Mouse (Mus musculus) intestine, embryonic 16.5 days (tissue): ENCODE data around the gene Rab28. TPM values are rescaled to one million over a fixed set of nuclear protein-coding genes. Genes with fewer than 3 reads are reported as not detected.

Experiments used
- ATAC-seq: fragments of 200-750 bp; cut with Nextera tagmentation; 2 replicates; pipeline ENCODE4 v1.8.0; 2017; ENCODE audit warnings: moderate TSS enrichment, moderate library complexity
- H3K27ac ChIP-seq: fragments of 300-500 bp; sonication (generic); 2 replicates; pipeline ENCODE4 v1.5.1; 2014; ENCODE audit warnings: mild to moderate bottlenecking, low read length
- H3K27me3 ChIP-seq: fragments of 300-500 bp; sonication (generic); replicated peaks from 2 replicates; pipeline ENCODE4 v1.6.1; 2014; ENCODE audit warnings: low read length, control low read depth, mixed read lengths; ENCODE audit not compliant: control insufficient read depth, insufficient read depth
- H3K36me3 ChIP-seq: fragments of 300-500 bp; sonication (generic); 2 replicates; pipeline ENCODE4 v1.6.1; 2014; ENCODE audit warnings: low read length, control low read depth; ENCODE audit not compliant: control insufficient read depth, insufficient read depth
- H3K4me1 ChIP-seq: fragments of 300-500 bp; sonication (generic); 2 replicates; pipeline ENCODE4 v1.6.1; 2014; ENCODE audit warnings: low read length, control low read depth, mixed read lengths; ENCODE audit not compliant: control insufficient read depth, insufficient read depth
- H3K4me2 ChIP-seq: fragments of 300-500 bp; sonication (generic); 2 replicates; pipeline ENCODE4 v1.6.1; 2014; ENCODE audit warnings: low read depth, low read length, control low read depth
- H3K4me3 ChIP-seq: fragments of 300-500 bp; sonication (generic); 2 replicates; pipeline ENCODE4 v1.5.1; 2014; ENCODE audit warnings: mild to moderate bottlenecking, low read length
- H3K9ac ChIP-seq: fragments of 300-500 bp; sonication (generic); 2 replicates; pipeline ENCODE4 v1.6.1; 2014; ENCODE audit warnings: low read depth, low read length
- H3K9me3 ChIP-seq: fragments of 300-500 bp; sonication (generic); 2 replicates; pipeline ENCODE4 v1.6.1; 2016; ENCODE audit warnings: low read length, control low read depth; ENCODE audit not compliant: control insufficient read depth
- WGBS: fragments of 180-500 bp; shearing (Covaris S2); extraction: QIAGEN DNeasy Blood & Tissue Kit; methylation state at CpG from one replicate; pipeline ENCODE4 v1.1.7; 2014; 5-methylcytosine and 5-hydroxymethylcytosine counted together
- polyA plus RNA-seq: library from polyadenylated mRNA; unstranded; fragments of >200 nt; fragmentation: Nextera tagmentation; extraction: Ambion mirVana; gene quantifications from 2 replicates; pipeline ENCODE4 v1.2.1, GENCODE M21; 2015

Gene Rab28
- polyA plus RNA-seq, 1 experiment from 2014 or later, result 49.6 TPM

DNA sequence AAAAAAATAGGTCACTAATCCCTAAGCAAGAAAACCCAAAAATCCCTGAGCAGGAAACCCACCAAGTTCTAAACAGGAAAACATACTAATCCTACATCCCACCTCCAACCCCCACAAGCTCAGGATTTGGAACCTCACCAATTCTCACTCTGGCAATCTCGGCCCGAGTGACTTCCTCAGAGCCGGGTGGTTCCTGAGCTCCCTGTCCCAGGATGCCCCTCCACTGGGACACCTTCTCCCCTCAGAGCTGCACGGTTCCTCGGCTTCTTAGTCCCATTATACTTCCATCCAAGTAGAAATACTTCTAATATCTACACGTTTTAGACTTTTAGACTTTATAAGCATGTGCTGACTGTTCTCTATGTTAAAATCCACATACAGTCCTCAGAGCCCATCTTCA, 41.9 kb downstream of the Rab28 start:
- no peaks in the 10 kb centered on the region for H3K27me3 ChIP-seq
- H3K36me3 ChIP-seq, result no peaks in the 10 kb centered on the region
- H3K27ac ChIP-seq, result no peak overlapping the region
- no peaks in the 10 kb centered on the region for H3K4me1 ChIP-seq
- no peak overlapping the region for H3K9ac ChIP-seq
- H3K4me2 ChIP-seq, result no peak overlapping the region
- WGBS, result 78% methylated on average over 6 of the region's 6 CpGs
- H3K9me3 ChIP-seq, result no peaks in the 10 kb centered on the region
- H3K4me3 ChIP-seq, result no peak overlapping the region
- ATAC-seq, result no peak

DNA sequence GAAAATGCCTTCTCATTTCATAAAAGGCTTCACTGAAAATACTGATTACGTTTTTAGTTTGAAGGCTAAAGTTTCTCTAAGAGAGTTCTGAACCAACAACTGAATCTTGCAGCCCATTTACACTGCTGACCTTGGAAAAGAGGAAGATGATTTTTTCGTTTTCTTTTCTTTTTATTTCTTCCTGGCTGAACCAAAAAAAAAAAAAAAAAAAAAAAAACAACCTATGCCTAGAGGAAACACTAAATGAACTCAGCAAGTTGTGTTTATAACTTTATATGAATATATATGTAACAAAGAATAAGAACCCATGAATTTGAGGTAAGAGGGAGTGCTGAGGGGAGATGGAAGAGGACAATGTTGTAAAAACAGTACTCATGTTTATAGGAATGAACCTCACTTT, 71.2 kb downstream of the Rab28 start:
- Histone ChIP-seq H3K9me3 (no peaks in the 10 kb centered on the region), H3K9ac (no peak overlapping the region), H3K36me3 (no peaks in the 10 kb centered on the region), H3K4me1 (no peaks in the 10 kb centered on the region), H3K27me3 (no peaks in the 10 kb centered on the region), H3K27ac (no peak overlapping the region), H3K4me2 (no peak overlapping the region), H3K4me3 (no peak overlapping the region)
- 78% methylated on average over 2 of the region's 2 CpGs for WGBS
- no peak for ATAC-seq

DNA sequence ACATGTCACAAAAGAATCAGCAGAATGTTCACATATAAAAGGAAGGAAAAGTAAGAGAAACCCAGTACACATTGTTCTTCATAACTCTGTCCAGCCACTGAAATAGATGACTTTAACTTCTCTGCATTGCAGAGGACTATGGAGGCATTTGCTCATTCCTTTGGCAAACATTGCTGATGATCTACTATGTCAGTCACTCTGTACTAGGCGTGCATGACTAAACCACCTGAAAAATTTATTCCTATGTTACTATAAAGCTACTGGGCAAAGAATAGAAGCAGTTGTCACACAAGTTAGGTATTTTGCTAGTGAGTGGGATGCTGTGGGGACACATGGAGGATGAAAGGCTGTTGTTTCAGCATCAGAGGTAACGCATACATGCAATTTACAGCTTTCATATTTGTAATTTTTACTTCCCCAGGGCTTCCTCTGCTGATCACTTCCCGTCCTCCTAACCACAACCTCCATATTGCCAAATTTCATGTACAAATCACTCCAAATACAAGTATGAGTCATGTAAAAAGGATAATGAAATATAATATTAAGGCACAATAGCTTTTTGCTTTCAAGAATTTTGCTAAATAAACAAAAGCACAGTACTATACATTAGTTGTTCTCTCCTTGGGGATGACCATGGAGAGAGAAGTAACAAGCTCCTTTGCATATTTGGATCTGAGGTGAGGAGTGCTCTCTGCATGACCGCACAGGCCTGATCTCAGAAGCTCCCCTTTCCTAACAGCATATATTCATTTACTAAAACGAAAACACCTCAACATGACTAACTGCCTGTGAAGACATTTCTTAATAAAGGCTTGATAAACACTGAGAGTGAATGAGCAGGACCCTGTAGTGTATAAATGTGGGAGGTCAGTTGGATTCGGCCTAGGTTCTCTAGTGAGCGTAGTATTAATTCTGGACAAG, 80.5 kb downstream of the Rab28 start:
- Histone ChIP-seq H3K27ac (no peak overlapping the region), H3K9ac (no peak overlapping the region), H3K4me2 (no peak overlapping the region), H3K27me3 (no peaks in the 10 kb centered on the region), H3K4me1 (no peaks in the 10 kb centered on the region), H3K9me3 (no peaks in the 10 kb centered on the region), H3K4me3 (no peak overlapping the region), H3K36me3 (no peaks in the 10 kb centered on the region)
- no peak for ATAC-seq
- WGBS, result 83% methylated on average over 7 of the region's 7 CpGs

DNA sequence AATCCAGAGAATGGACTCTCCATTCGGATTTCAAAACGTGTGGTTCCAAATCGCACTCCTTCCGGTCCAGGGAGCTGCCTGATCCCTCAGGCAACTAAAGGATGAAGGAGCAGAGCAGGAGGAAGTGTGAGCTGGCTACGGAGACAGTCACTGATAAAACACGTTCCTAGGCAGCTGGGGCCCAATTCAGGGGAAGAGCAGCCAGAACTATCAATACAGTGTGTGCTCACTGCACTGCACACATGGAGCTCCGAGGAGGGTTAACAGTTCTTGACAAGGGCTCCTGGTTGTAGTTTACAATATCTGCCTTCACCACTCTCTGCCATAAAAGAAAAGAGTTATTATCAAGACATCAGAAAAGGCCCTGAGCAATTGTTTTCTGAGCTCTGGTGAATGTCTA, 82.4 kb downstream of the Rab28 start:
- Histone ChIP-seq H3K4me2 (no peak overlapping the region), H3K36me3 (no peaks in the 10 kb centered on the region), H3K4me3 (no peak overlapping the region), H3K27me3 (no peaks in the 10 kb centered on the region), H3K9me3 (no peaks in the 10 kb centered on the region), H3K9ac (no peak overlapping the region), H3K27ac (no peak overlapping the region), H3K4me1 (no peaks in the 10 kb centered on the region)
- no peak for ATAC-seq
- 44% methylated on average over 7 of the region's 7 CpGs for WGBS

DNA sequence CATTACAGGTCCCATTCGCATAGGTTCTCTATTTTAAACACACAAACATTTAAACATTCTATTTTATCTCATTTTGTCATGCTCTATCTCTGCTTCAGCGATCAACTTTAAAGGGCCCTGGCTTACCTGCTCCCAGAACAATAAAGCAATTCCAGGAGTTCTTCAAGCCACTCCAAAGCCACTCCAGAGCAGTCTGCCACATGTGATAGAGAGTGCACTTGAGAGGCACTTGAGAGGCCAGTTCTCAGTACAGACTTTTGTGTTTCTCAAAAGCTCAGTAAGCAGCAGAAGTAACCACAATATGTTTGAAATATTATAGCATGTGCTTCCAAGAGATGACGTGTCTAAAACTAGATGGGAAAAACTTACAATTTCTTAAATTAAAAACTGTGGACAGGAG, 86.2 kb downstream of the Rab28 start:
- no peaks in the 10 kb centered on the region for H3K36me3 ChIP-seq
- H3K4me3 ChIP-seq, result no peak overlapping the region
- no peak overlapping the region for H3K27ac ChIP-seq
- H3K4me2 ChIP-seq, result no peak overlapping the region
- H3K9ac ChIP-seq, result no peak overlapping the region
- no peaks in the 10 kb centered on the region for H3K4me1 ChIP-seq
- H3K27me3 ChIP-seq, result no peaks in the 10 kb centered on the region
- no peak for ATAC-seq
- WGBS, result 66% methylated on average over 3 of the region's 3 CpGs
- H3K9me3 ChIP-seq, result no peaks in the 10 kb centered on the region

DNA sequence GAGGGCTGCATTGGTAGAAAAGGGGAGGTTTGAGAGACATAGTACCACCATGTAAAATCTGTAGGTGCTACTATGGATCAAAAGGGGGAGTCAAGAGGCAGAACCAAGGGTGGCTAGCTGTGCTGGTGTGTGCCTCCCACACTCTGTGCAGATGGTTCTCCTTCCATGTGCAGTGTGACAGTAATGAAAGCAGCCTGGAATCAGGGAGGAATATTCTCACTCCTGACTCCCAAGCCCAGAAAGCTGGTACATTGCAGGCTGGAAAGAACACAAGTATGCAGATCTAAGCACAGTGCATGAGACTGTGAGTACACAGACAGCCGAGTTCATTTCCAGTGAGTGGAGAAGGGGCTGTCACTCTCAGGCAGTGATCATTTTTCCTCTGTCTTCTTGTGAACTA, 89.0 kb downstream of the Rab28 start:
- Histone ChIP-seq H3K4me2 (no peak overlapping the region), H3K9me3 (no peaks in the 10 kb centered on the region), H3K9ac (no peak overlapping the region), H3K27ac (no peak overlapping the region), H3K4me1 (0 out of 2 replicates have a peak, but pooled peaks cover 3% of the 10 kb centered on the region), H3K27me3 (no peaks in the 10 kb centered on the region), H3K4me3 (no peak overlapping the region), H3K36me3 (no peaks in the 10 kb centered on the region)
- 58% methylated on average over 1 of the region's 1 CpGs for WGBS
- no peak for ATAC-seq

DNA sequence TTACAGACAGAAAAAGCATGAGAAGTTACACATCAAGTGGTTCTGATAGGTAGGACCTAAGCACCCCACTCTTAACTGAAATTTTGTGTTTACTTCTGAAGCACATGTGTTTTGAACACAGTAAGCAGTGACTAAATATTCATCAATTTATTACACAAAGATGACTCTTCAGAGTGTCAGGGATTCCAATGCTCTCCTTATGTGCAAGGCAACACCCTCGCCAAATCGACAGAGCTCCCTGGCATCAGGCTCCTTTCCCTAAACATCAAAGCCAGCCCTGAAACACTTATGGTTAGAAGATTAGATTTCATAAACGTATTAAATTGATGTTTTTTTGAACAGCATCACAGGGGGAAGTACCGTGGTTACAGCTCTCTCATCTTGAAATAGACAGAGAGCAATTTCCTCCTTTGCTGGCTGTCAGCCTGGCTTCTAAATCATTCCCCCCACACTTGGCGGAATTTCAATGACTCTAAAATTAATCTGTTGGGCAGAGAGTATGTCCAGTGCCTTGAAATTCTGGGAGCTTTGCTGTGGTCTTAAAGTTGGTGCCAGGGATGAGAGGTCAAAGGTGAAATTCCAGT, 97.4 kb downstream of the Rab28 start:
- 39% methylated on average over 5 of the region's 5 CpGs for WGBS
- Histone ChIP-seq H3K9me3 (no peaks in the 10 kb centered on the region), H3K36me3 (no peaks in the 10 kb centered on the region), H3K4me2 (no peak overlapping the region), H3K4me3 (no peak overlapping the region), H3K27ac (no peak overlapping the region), H3K9ac (no peak overlapping the region), H3K4me1 (peaks cover 7% of the 10 kb centered on the region; the same call in 1 of the 2 replicates), H3K27me3 (no peaks in the 10 kb centered on the region)
- ATAC-seq, result no peak

DNA sequence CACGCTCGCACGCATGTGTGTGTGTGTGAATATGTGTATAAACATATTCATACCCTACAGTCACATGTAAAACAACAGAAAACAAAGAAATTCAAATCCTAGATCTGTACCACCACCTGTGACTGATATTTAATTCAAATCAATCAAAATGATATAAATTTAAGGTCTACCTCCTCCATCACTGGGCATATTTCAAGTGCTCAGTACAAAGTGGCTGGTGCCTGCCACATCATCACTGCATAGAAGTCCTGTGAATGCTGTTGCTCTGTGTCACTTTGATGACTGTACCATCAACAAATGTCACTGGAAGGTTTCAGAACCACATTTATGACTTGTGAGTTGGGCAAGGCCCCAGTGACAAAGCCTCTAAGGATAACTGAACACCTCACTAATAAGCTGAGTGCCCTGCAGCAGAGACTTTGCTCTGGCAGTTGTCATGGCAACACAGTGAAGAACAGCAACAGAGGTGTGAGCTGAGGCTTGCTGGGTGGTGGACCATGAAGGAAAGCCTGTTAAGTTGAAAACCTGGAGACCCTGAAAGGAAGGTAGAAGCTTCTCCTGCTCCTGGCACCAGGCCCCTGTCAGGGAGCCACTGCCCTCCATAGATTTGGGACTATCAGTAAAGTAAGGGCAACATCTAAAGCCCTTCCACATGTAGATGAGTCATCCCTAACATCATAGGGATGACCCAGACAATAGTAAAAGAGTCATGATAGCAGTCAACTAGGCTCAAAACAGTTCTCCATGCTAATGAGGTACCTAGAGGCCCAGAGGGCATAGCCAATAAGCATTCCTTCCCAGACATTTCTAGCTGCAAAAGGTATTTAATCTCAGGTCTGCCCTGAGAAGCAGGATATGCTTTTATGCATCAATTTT, 111.5 kb downstream of the Rab28 start:
- Histone ChIP-seq H3K4me2 (no peak overlapping the region), H3K9ac (no peak overlapping the region), H3K36me3 (no peaks in the 10 kb centered on the region), H3K9me3 (no peaks in the 10 kb centered on the region), H3K4me3 (no peak overlapping the region), H3K27me3 (no peaks in the 10 kb centered on the region), H3K27ac (no peak overlapping the region), H3K4me1 (no peaks in the 10 kb centered on the region)
- ATAC-seq, result no peak
- WGBS, result 86% methylated on average over 3 of the region's 3 CpGs

DNA sequence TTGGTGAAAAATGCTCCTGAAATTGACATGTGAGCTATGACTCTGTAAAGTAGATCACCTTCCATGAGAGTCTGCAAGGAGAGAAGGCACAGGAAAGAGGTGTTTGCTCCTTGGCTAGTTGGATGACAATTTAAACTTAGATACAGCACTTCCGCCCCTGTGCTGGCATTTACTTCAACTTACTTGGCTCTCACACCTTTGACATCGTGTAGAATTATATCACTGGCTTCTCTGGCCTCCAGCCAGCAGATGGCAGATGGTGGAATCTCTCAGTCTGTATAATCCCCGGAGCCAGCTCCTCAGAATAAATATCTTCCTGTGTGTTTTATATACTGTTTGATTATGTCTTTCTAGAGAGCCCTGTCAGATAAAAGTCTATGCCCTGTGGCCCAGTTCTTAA, 112.8 kb downstream of the Rab28 start:
- no peak for ATAC-seq
- Histone ChIP-seq H3K4me1 (no peaks in the 10 kb centered on the region), H3K9me3 (no peaks in the 10 kb centered on the region), H3K27me3 (no peaks in the 10 kb centered on the region), H3K9ac (no peak overlapping the region), H3K4me3 (no peak overlapping the region), H3K36me3 (no peaks in the 10 kb centered on the region), H3K27ac (no peak overlapping the region), H3K4me2 (no peak overlapping the region)
- WGBS, result 44% methylated on average over 3 of the region's 3 CpGs
